Mouse (Mus musculus) bone marrow macrophage, adult 2 months (primary cell): Measurements from ENCODE around the gene Serpini1.

Experiments used
- CTCF ChIP-seq: IDR thresholded peaks from 2 replicates; pipeline ENCODE4 v1.5.1; 2012; ENCODE audit warnings: low read depth, mild to moderate bottlenecking, low read length, moderate library complexity
- POLR2A ChIP-seq: IDR thresholded peaks from 2 replicates; pipeline ENCODE4 v1.6.1; 2012; ENCODE audit warnings: mild to moderate bottlenecking, low read depth, low read length, borderline replicate concordance

DNA sequence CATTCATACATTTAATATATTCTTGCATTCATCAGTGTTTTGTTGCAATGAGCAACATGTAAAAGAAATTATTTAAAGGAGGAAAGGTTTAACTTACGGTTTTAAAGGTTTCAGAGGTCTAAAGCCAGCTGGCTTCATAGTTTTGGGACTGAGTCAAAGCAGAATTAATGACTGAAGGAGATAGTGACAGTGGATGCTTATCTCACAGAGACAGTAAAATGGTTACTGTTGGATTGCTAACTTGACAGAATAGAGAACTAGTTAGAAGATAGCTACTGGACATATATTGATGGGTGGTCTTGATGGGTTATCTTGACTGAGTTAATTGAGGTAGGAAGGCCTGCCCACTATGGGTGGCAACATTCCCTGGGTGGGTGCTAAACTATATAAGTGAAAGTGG, 18.2 kb downstream of the Serpini1 start:
- TF ChIP-seq CTCF (no peak), POLR2A (no peak)
